Mouse (Mus musculus) liver, adult 2 months (tissue): ENCODE measurements around the gene Nr1h2. TPM values are rescaled to one million over a fixed set of nuclear protein-coding genes. Genes with fewer than 3 reads are reported as not detected.

ENCODE experiments used
- DNase-seq: peaks from one replicate; pipeline ENCODE4 v3.0.0-alpha.2; 2011; ENCODE audit warnings: low read depth, low spot score; ENCODE audit errors: extremely low read depth
- H3K27ac ChIP-seq: fragments of 200-500 bp; replicated peaks from 2 replicates; pipeline ENCODE4 v1.5.1; 2012; ENCODE audit warnings: low read depth, mild to moderate bottlenecking, control low read depth, inconsistent platforms, low read length; ENCODE audit not compliant: insufficient read depth
- H3K27me3 ChIP-seq: fragments of 200-500 bp; 2 replicates; pipeline ENCODE4 v1.6.1; 2012; ENCODE audit warnings: mild to moderate bottlenecking, moderate library complexity, low read length, inconsistent platforms; ENCODE audit not compliant: control insufficient read depth, insufficient read depth
- H3K36me3 ChIP-seq: fragments of 200-500 bp; 2 replicates; pipeline ENCODE4 v1.6.1; 2012; ENCODE audit warnings: low read length, inconsistent platforms; ENCODE audit not compliant: control insufficient read depth, insufficient read depth
- H3K4me1 ChIP-seq: fragments of 200-500 bp; 2 replicates; pipeline ENCODE4 v1.6.1; 2011; ENCODE audit warnings: low read length; ENCODE audit not compliant: control insufficient read depth, insufficient read depth
- H3K4me3 ChIP-seq: fragments of 200-500 bp; 2 replicates; pipeline ENCODE4 v1.5.1; 2011; ENCODE audit warnings: low read depth, mild to moderate bottlenecking, control low read depth, low read length, moderate library complexity; ENCODE audit not compliant: insufficient read depth
- H3K79me2 ChIP-seq: fragments of 200-500 bp; 2 replicates; pipeline ENCODE4 v1.6.1; 2012; ENCODE audit warnings: inconsistent platforms, mild to moderate bottlenecking, low read length, moderate library complexity; ENCODE audit not compliant: control insufficient read depth, insufficient read depth
- H3K9ac ChIP-seq: fragments of 200-500 bp; 2 replicates; pipeline ENCODE4 v1.6.1; 2012; ENCODE audit warnings: low read depth, mild to moderate bottlenecking, control low read depth, inconsistent platforms, low read length
- CTCF ChIP-seq: fragments of 200-500 bp; IDR thresholded peaks from 2 replicates; pipeline ENCODE4 v1.5.1; 2011; ENCODE audit warnings: low read depth, low read length, control low read depth
- POLR2A ChIP-seq: fragments of 200-500 bp; IDR thresholded peaks from 2 replicates; pipeline ENCODE4 v1.6.1; 2011; ENCODE audit warnings: low read length, control low read depth; ENCODE audit not compliant: insufficient read depth; ENCODE audit errors: extremely low read depth
- WGBS: fragments of 180-500 bp; shearing (Covaris S2); methylation state at CpG from one replicate; pipeline ENCODE4 v1.1.7; 2018; 5-methylcytosine and 5-hydroxymethylcytosine counted together
- polyA plus RNA-seq: library from polyadenylated mRNA; depleted of rRNA; stranded (reverse); fragments of >200 nt; gene quantifications from 2 replicates; pipeline ENCODE4 v1.2.3, GENCODE M21; 2012
- total RNA-seq: library from RNA; depleted of rRNA; stranded (reverse); fragments of >200 nt; gene quantifications from 2 replicates; pipeline ENCODE4 v1.2.3, GENCODE M21; 2014

Nr1h2 gene
- total and polyA plus RNA-seq, 2 experiments, result 21.6 to 80.3 TPM

DNA sequence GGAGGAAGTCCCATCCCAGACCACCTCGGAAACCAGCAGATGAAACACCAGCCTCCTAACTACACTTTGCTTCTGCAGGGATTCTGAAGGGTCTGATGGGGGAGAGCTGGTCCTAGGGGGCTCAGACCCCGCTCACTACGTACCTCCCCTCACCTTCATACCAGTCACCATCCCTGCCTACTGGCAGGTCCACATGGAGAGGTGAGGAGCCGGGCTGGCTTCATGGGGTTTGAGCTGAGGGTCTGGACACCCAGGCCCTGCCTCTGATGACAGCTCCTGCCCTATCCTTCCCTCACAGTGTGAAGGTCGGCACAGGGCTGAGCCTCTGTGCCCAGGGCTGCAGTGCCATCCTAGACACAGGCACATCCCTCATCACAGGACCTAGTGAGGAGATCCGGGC lies 31.2 kb upstream of the Nr1h2 start:
- H3K27ac ChIP-seq, result no peak overlapping the region
- TF ChIP-seq POLR2A (no peak), CTCF (no peak)
- WGBS, result 89% methylated on average over 6 of the region's 6 CpGs
- peaks cover 3% of the 10 kb centered on the region; the same call in 1 of the 2 replicates for H3K4me1 ChIP-seq
- no peaks in the 10 kb centered on the region for H3K79me2 ChIP-seq
- no peaks in the 10 kb centered on the region for H3K36me3 ChIP-seq
- H3K9ac ChIP-seq, result no peak overlapping the region
- H3K4me3 ChIP-seq, result no peak overlapping the region
- DNase-seq, result no peak
- H3K27me3 ChIP-seq, result peaks cover 10% of the 10 kb centered on the region; the same call in 1 of the 2 replicates

DNA sequence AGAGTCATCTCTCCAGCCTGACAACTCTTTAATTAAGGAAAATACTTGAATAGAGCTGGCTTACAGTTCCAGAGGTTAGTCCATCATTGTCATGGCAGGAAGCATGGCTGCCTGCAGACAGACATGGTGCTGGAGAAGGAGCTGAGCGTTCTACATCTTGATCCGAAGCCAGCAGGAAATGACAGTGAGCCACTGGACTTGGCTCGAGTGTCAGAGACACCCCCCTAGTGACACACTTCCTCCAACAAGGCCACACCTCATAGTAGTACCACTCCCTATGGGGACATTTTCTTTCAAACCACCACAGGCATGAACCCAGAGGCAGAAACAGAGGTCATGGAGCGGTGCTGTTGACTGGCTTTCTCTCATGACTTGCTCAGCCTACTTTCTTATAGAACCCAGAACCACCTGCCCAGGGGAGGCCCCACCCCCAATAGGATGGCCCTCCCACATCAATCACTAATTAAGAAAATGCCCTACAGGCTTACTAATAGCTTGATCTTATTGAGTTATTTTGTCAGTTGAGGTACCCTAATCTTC lies 30.6 kb upstream of the Nr1h2 start:
- no peak for DNase-seq
- TF ChIP-seq POLR2A, result no peak
- H3K4me1 ChIP-seq, result peaks cover 1% of the 10 kb centered on the region; the same call in 1 of the 2 replicates
- no peaks in the 10 kb centered on the region for H3K36me3 ChIP-seq
- 77% methylated on average over 4 of the region's 4 CpGs for WGBS
- H3K4me3 ChIP-seq, result no peak overlapping the region
- no peak overlapping the region for H3K27ac ChIP-seq
- no peak overlapping the region for H3K9ac ChIP-seq
- H3K79me2 ChIP-seq, result no peaks in the 10 kb centered on the region
- H3K27me3 ChIP-seq, result peaks cover 10% of the 10 kb centered on the region; the same call in 1 of the 2 replicates

DNA sequence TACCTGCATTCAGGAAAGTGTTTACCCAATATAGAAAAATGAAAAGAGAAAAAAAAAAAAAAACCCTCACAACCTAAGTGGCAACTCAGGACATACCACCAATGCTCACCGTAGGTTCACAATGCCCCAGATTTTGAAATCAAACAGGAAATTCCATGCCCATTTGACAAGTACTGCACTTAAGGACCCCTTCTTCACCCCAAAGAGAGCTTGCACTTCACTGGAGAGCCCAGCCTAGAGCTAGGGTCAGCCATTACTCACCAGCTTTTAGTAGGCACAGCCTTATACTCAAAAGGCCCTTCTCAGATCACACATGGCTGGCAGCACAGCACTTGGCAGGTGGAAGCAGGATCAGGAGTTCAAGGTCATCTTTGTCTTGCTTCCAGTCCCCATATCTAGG lies 29.4 kb upstream of the Nr1h2 start:
- Histone ChIP-seq H3K4me1 (no peaks in the 10 kb centered on the region), H3K9ac (no peak overlapping the region), H3K27me3 (peaks cover 10% of the 10 kb centered on the region; the same call in 1 of the 2 replicates), H3K36me3 (no peaks in the 10 kb centered on the region), H3K4me3 (no peak overlapping the region), H3K79me2 (no peaks in the 10 kb centered on the region), H3K27ac (no peak overlapping the region)
- DNase-seq, result no peak
- TF ChIP-seq POLR2A (no peak), CTCF (no peak)
- 71% methylated on average over 1 of the region's 1 CpGs for WGBS

DNA sequence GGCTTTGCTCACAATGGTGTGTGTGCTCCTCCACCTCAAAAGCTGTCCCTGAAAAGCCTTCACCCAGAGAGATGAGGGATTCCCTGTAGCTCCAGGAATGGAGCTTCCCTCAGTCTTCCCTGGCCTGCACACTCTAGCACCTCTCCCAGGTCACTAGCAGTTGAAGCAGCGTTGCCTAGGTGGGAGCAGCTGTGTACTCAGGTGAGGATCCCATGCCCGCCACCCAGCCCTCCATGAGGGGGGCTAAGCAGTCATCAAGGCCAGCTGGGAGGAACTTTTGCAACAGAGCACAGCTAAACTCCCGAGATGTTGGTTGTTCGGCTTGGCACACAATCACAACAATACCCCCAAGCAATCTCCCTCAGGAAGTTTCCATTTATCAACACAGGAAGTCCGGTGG lies 29.0 kb upstream of the Nr1h2 start:
- H3K27me3 ChIP-seq, result peaks cover 10% of the 10 kb centered on the region; the same call in 1 of the 2 replicates
- DNase-seq, result no peak
- H3K4me3 ChIP-seq, result no peak overlapping the region
- WGBS, result 70% methylated on average over 5 of the region's 5 CpGs
- H3K9ac ChIP-seq, result no peak overlapping the region
- H3K79me2 ChIP-seq, result no peaks in the 10 kb centered on the region
- no peaks in the 10 kb centered on the region for H3K4me1 ChIP-seq
- no peak overlapping the region for H3K27ac ChIP-seq
- TF ChIP-seq POLR2A (no peak), CTCF (no peak)
- H3K36me3 ChIP-seq, result no peaks in the 10 kb centered on the region

DNA sequence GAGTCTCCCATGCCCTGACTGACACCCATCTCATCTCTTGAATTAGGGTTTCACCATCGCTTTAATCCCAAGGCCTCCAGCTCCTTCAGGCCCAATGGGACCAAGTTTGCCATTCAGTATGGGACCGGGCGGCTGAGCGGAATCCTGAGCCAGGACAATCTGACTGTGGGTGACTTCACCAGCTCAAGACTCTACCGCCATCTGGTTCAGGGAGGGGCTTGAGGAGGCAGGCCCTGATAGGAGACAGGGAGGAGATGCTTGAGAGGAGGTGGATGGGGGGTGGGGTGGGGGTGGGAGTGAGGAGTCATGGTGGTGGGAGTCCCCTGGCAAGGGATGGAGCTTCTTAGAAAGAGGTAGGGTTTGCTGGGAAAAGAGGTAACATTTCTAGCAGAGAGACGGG lies 27.9 kb upstream of the Nr1h2 start:
- 80% methylated on average over 6 of the region's 6 CpGs for WGBS
- no peak for TF ChIP-seq CTCF
- TF ChIP-seq POLR2A, result no peak
- no peak overlapping the region for H3K9ac ChIP-seq
- H3K4me1 ChIP-seq, result no peaks in the 10 kb centered on the region
- no peak for DNase-seq
- H3K36me3 ChIP-seq, result no peaks in the 10 kb centered on the region
- H3K27me3 ChIP-seq, result peaks cover 4% of the 10 kb centered on the region; the same call in 1 of the 2 replicates
- H3K79me2 ChIP-seq, result no peaks in the 10 kb centered on the region
- no peak overlapping the region for H3K4me3 ChIP-seq
- H3K27ac ChIP-seq, result no peak overlapping the region

DNA sequence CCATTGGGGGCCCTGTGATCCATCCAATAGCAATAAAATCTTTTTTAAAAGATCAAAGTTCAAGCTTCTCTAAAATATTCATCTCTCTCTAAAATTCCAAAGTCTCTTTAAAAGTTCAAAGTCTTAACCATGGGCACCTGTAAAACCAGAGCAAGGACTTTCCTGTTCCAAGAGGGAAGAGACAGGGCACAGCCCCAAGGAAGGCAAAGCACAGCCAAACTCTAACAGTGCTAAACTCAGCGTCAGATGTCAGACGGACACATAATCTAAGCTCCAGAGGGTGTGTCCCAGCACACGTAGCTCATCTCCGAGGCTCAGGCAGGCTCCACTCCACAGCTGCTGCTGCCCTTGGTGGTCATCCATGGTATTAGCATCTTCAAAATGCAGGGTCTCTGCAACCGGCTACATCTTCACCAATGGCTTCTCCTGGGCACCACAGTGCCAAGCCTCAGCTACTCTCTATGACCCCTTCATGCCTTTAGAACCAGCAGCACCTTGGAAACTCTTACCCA lies 22.6 kb upstream of the Nr1h2 start:
- Histone ChIP-seq H3K4me3 (no peak overlapping the region), H3K27me3 (no peaks in the 10 kb centered on the region), H3K36me3 (no peaks in the 10 kb centered on the region), H3K4me1 (no peaks in the 10 kb centered on the region), H3K79me2 (no peaks in the 10 kb centered on the region), H3K9ac (no peak overlapping the region), H3K27ac (no peak overlapping the region)
- no peak for TF ChIP-seq POLR2A
- no peak for TF ChIP-seq CTCF
- no peak for DNase-seq
- WGBS, result 41% methylated on average over 5 of the region's 5 CpGs
